Mouse (Mus musculus) 3134 (cell line): Measurements from ENCODE around the gene 9230112D13Rik.

Experiments
- DNase-seq: peaks from one replicate; pipeline ENCODE4 v3.0.0-alpha.2; 2011; ENCODE audit warnings: low spot score; ENCODE audit not compliant: insufficient read length; ENCODE audit errors: extremely low read depth

The 9230112D13Rik gene

GRCm38 (mm10) chr14:34522701-34523100 is at the start of gene 9230112D13Rik:
Gene 9230112D13Rik, minus strand, starts transcription at chr14:34522801.
- no peak for DNase-seq

- no peak for DNase-seq
Observed at GRCm38 (mm10) chr14:34571610-34572387, 49.2 kb upstream of the 9230112D13Rik start.

- DNase-seq = no peak
Observed at GRCm38 (mm10) chr14:34570903-34571302, 48.3 kb upstream of the 9230112D13Rik start.

- DNase-seq = no peak
Observed at GRCm38 (mm10) chr14:34570294-34570693, 47.7 kb upstream of the 9230112D13Rik start.

GRCm38 (mm10) chr14:34569534-34570194 is 47.1 kb upstream of the 9230112D13Rik start:
- no peak for DNase-seq

GRCm38 (mm10) chr14:34568626-34569025 is 46.0 kb upstream of the 9230112D13Rik start:
- no peak for DNase-seq

GRCm38 (mm10) chr14:34567697-34568096 is 45.1 kb upstream of the 9230112D13Rik start:
- no peak for DNase-seq

- DNase-seq = no peak
Observed at GRCm38 (mm10) chr14:34566530-34566929, 43.9 kb upstream of the 9230112D13Rik start.

- DNase-seq = no peak
Observed at GRCm38 (mm10) chr14:34565711-34566110, 43.1 kb upstream of the 9230112D13Rik start.

- no peak for DNase-seq
Observed at GRCm38 (mm10) chr14:34564646-34565045, 42.0 kb upstream of the 9230112D13Rik start.

- DNase-seq = no peak
Observed at GRCm38 (mm10) chr14:34562393-34562792, 39.8 kb upstream of the 9230112D13Rik start.

GRCm38 (mm10) chr14:34561647-34562046 is 39.0 kb upstream of the 9230112D13Rik start:
- no peak for DNase-seq

- no peak for DNase-seq
Observed at GRCm38 (mm10) chr14:34558947-34559346, 36.3 kb upstream of the 9230112D13Rik start.

GRCm38 (mm10) chr14:34555211-34555610 is 32.6 kb upstream of the 9230112D13Rik start:
- no peak for DNase-seq

- DNase-seq = peak; percentile 34
Observed at GRCm38 (mm10) chr14:34554047-34554446, 31.4 kb upstream of the 9230112D13Rik start.

GRCm38 (mm10) chr14:34553470-34553869 is 30.9 kb upstream of the 9230112D13Rik start:
- no peak for DNase-seq

- DNase-seq = no peak
Observed at GRCm38 (mm10) chr14:34552226-34552625, 29.6 kb upstream of the 9230112D13Rik start.

GRCm38 (mm10) chr14:34549004-34549671 is 26.5 kb upstream of the 9230112D13Rik start:
- peak; percentile 88 for DNase-seq

GRCm38 (mm10) chr14:34548391-34549001 is 25.9 kb upstream of the 9230112D13Rik start:
- peak; percentile 59 for DNase-seq

GRCm38 (mm10) chr14:34544545-34544944 is 21.9 kb upstream of the 9230112D13Rik start:
- DNase-seq = no peak

- DNase-seq = no peak
Observed at GRCm38 (mm10) chr14:34544001-34544400, 21.4 kb upstream of the 9230112D13Rik start.
